Comparison of ENCODE assay signal across 8 mouse cellular contexts in the genomic region with DNA sequence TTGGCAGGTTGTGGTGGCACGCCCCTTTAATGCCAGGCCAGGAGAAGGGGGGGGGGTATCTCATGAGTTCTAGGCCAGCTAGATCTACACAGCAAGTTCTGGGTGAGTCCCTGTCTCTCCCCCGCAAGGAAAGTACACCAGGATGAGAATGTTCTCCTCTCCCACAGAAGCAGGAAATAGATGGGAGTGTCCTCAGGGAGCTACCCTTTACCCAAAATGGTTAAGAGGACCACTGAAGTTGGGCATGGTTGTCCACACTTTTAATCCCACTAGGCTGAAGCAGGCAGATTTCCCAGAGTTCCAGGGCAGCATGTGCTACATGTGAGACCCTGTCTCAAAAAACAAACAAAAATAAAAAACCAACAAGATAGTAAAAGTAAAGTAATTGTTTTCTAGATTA. TPM values are rescaled to one million over a fixed set of nuclear protein-coding genes. Genes with fewer than 3 reads are reported as not detected.
DNase-seq lines count a peak whose midpoint lies in the region; ATAC-seq and TF ChIP-seq lines count a peak whose summit lies in the region.

No protein-coding gene starts in this region.

- no peak overlapping the region for H3K27ac ChIP-seq in ES-Bruce4 (ENCODE audit: insufficient read depth, low read length)
- H3K27ac ChIP-seq in heart, embryonic 11.5 days (ENCODE audit: low read depth, low read length) = no peak overlapping the region
- peak overlapping the region; percentile 91 for H3K27ac ChIP-seq in liver, embryonic 12.5 days

- ATAC-seq in heart, embryonic 11.5 days (replicated peaks; ENCODE audit: insufficient number of reproducible peaks, low FRiP score, low TSS enrichment) = no peak
- no peak for ATAC-seq in liver, embryonic 12.5 days

- TF ChIP-seq EP300 in ES-Bruce4 (IDR thresholded peaks at IDR 0.05; ENCODE audit: insufficient read depth, low read depth, low read length) = no peak

- H3K27me3 ChIP-seq in ES-Bruce4 (ENCODE audit: control insufficient read depth, insufficient read depth, low read length, poor library complexity, severe bottlenecking) = no peaks in the 10 kb centered on the region
- H3K27me3 ChIP-seq in heart, embryonic 11.5 days (ENCODE audit: control insufficient read depth, insufficient read depth, low read length) = no peaks in the 10 kb centered on the region
- H3K27me3 ChIP-seq in liver, embryonic 12.5 days (replicated peaks) = no peaks in the 10 kb centered on the region

- TF ChIP-seq CTCF in ES-Bruce4 (IDR thresholded peaks at IDR 0.05; ENCODE audit: low read depth, low read length) = no peak

- peak; percentile 8 to 37 for DNase-seq in heart, adult 18-20 months
- DNase-seq in heart, postnatal 36 days = no peak
- DNase-seq in natural killer cell, adult 2 months (ENCODE audit: low spot score in 2 of 2) = no peak
- no peak for DNase-seq in spleen, postnatal 36 days (ENCODE audit: low spot score in 2 of 2)
- DNase-seq in spleen, postnatal 4 days (ENCODE audit: low spot score in 2 of 2) = no peak

- no peaks in the 10 kb centered on the region for H3K36me3 ChIP-seq in ES-Bruce4 (ENCODE audit: control insufficient read depth, insufficient read depth, low read length, poor library complexity, severe bottlenecking)
- no peaks in the 10 kb centered on the region for H3K36me3 ChIP-seq in heart, embryonic 11.5 days (ENCODE audit: control insufficient read depth, insufficient read depth, low read length)
- 0 out of 2 replicates have a peak, but pooled peaks cover 5% of the 10 kb centered on the region for H3K36me3 ChIP-seq in liver, embryonic 12.5 days

- TF ChIP-seq POLR2A in ES-Bruce4 (IDR thresholded peaks at IDR 0.05; ENCODE audit: insufficient read depth, low read length) = no peak

- 78% methylated on average over 2 of the region's 2 CpGs for WGBS in heart, embryonic 11.5 days (ENCODE audit: insufficient replicate concordance)
- WGBS in liver, embryonic 12.5 days (ENCODE audit: insufficient replicate concordance) = 75% methylated on average over 2 of the region's 2 CpGs

- no peak overlapping the region for H3K4me3 ChIP-seq in ES-Bruce4 (ENCODE audit: low read depth, low read length)
- H3K4me3 ChIP-seq in heart, embryonic 11.5 days (ENCODE audit: low read depth, low read length) = no peak overlapping the region
- peak overlapping the region; percentile 96 for H3K4me3 ChIP-seq in liver, embryonic 12.5 days

- no peaks in the 10 kb centered on the region for H3K9me3 ChIP-seq in ES-Bruce4 (replicated peaks; ENCODE audit: control insufficient read depth, insufficient read depth, low read length, poor library complexity, severe bottlenecking)
- H3K9me3 ChIP-seq in heart, embryonic 11.5 days (replicated peaks; ENCODE audit: control insufficient read depth, low read length) = no peaks in the 10 kb centered on the region
- H3K9me3 ChIP-seq in liver, embryonic 12.5 days (replicated peaks) = no peaks in the 10 kb centered on the region

- H3K4me1 ChIP-seq in ES-Bruce4 (ENCODE audit: control insufficient read depth, insufficient read depth, low read length) = peaks cover 3% of the 10 kb centered on the region
- H3K4me1 ChIP-seq in heart, embryonic 11.5 days (ENCODE audit: control insufficient read depth, insufficient read depth, low read length) = no peaks in the 10 kb centered on the region
- H3K4me1 ChIP-seq in liver, embryonic 12.5 days = peaks cover 37% of the 10 kb centered on the region

- H3K9ac ChIP-seq in ES-Bruce4 (ENCODE audit: low read depth, poor library complexity, severe bottlenecking) = peak overlapping the region; percentile 69
- peak overlapping the region; percentile 100; the same call in 1 of the 2 replicates for H3K9ac ChIP-seq in heart, embryonic 11.5 days (ENCODE audit: low read depth, low read length)
- H3K9ac ChIP-seq in liver, embryonic 12.5 days = 0 out of 2 replicates have a peak overlapping the region, but pooled peaks have one; percentile 96

- H3K4me2 ChIP-seq in heart, embryonic 11.5 days = peak overlapping the region; percentile 56
- H3K4me2 ChIP-seq in liver, embryonic 12.5 days = peak overlapping the region; percentile 89

- intact Hi-C loops in heart, postnatal 36 days (cut with DNase I) = no loop called here

RNA-seq across cellular contexts. Expression of a gene that starts 0.8 kb away (rescaled TPM):
- 100 to 1,000 TPM; 557 to 574 TPM for total RNA-seq in heart, adult 18-20 months (2021)
- 100 to 1,000 TPM; 547 to 556 TPM for total RNA-seq in heart, postnatal 36 days (2021)
- 465 and 518 TPM in 2 replicates for polyA plus RNA-seq in ES-Bruce4 (2011; ENCODE audit: insufficient read depth, insufficient read length, low read depth, missing spikeins)
- polyA plus RNA-seq in heart, embryonic 11.5 days (2014; fragmentation: Nextera tagmentation; extraction: Ambion mirVana) = 335 and 357 TPM in 2 replicates
- polyA plus RNA-seq in liver, embryonic 12.5 days (2016; fragmentation: Nextera tagmentation; extraction: Ambion mirVana) = 179 and 183 TPM in 2 replicates

RNA-seq across cellular contexts. Expression of a gene that starts 24.0 kb away (rescaled TPM):
- total RNA-seq in heart, adult 18-20 months (2021) = 10 to 100 TPM; 63.3 to 63.8 TPM
- total RNA-seq in heart, postnatal 36 days (2021) = 10 to 100 TPM; 70.2 to 71.1 TPM
- 57.4 and 65.5 TPM in 2 replicates for polyA plus RNA-seq in ES-Bruce4 (2011; ENCODE audit: insufficient read depth, insufficient read length, low read depth, missing spikeins)
- 88.0 and 89.4 TPM in 2 replicates for polyA plus RNA-seq in heart, embryonic 11.5 days (2014; fragmentation: Nextera tagmentation; extraction: Ambion mirVana)
- polyA plus RNA-seq in liver, embryonic 12.5 days (2016; fragmentation: Nextera tagmentation; extraction: Ambion mirVana) = 21.5 and 21.6 TPM in 2 replicates

RNA-seq across cellular contexts. Expression of a gene that starts 38.6 kb away (rescaled TPM):
- total RNA-seq in heart, adult 18-20 months (2021) = 10 to 100 TPM; 44.3 to 46.7 TPM
- 10 to 100 TPM; 49.1 to 51.7 TPM for total RNA-seq in heart, postnatal 36 days (2021)
- polyA plus RNA-seq in ES-Bruce4 (2011; ENCODE audit: insufficient read depth, insufficient read length, low read depth, missing spikeins) = 138 and 145 TPM in 2 replicates
- 99.1 and 101 TPM in 2 replicates for polyA plus RNA-seq in heart, embryonic 11.5 days (2014; fragmentation: Nextera tagmentation; extraction: Ambion mirVana)
- polyA plus RNA-seq in liver, embryonic 12.5 days (2016; fragmentation: Nextera tagmentation; extraction: Ambion mirVana) = 59.4 and 61.5 TPM in 2 replicates

RNA-seq across cellular contexts. Expression of a gene that starts 54.4 kb away (rescaled TPM):
- total RNA-seq in heart, adult 18-20 months (2021) = not detected
- not detected for total RNA-seq in heart, postnatal 36 days (2021)
- 0.85 TPM in 1 of 2 replicates, not detected in the other for polyA plus RNA-seq in ES-Bruce4 (2011; ENCODE audit: insufficient read depth, insufficient read length, low read depth, missing spikeins)
- polyA plus RNA-seq in heart, embryonic 11.5 days (2014; fragmentation: Nextera tagmentation; extraction: Ambion mirVana) = 0.62 TPM in 1 of 2 replicates, not detected in the other
- polyA plus RNA-seq in liver, embryonic 12.5 days (2016; fragmentation: Nextera tagmentation; extraction: Ambion mirVana) = 0.12 and 0.13 TPM in 2 replicates

RNA-seq across cellular contexts. Expression of a gene that starts 55.5 kb away (rescaled TPM):
- not detected for total RNA-seq in heart, adult 18-20 months (2021)
- total RNA-seq in heart, postnatal 36 days (2021) = not detected
- polyA plus RNA-seq in ES-Bruce4 (2011; ENCODE audit: insufficient read depth, insufficient read length, low read depth, missing spikeins) = not detected in 2 replicates
- 0.32 and 0.64 TPM in 2 replicates for polyA plus RNA-seq in heart, embryonic 11.5 days (2014; fragmentation: Nextera tagmentation; extraction: Ambion mirVana)
- polyA plus RNA-seq in liver, embryonic 12.5 days (2016; fragmentation: Nextera tagmentation; extraction: Ambion mirVana) = 10.3 and 10.4 TPM in 2 replicates

Comparison
In these comparisons a context has a peak if more than half of its experiments do, and no peak if none do; other contexts are left out.
1. DNase-seq: peak in heart, adult 18-20 months (2 of 2); none in heart, postnatal 36 days (0 of 2), natural killer cell, adult 2 months (0 of 2), spleen, postnatal 36 days (0 of 2) and spleen, postnatal 4 days (0 of 2).
2. Peak in every context shown above with its lines, with median percentiles within 50 percentile points of each other: H3K9ac ChIP-seq.